Mouse (Mus musculus): ENCODE measurements around the gene Mylpf. TPM values are rescaled to one million over a fixed set of nuclear protein-coding genes. Genes with fewer than 3 reads are reported as not detected.
"Not testable (repeated sequence)": the region's sequence is repeated elsewhere in the genome, so short reads cannot be mapped to it uniquely, and the experiment has no call there.

Gene Mylpf
- 7.8 and 10.6 TPM in 2 replicates for total RNA-seq (2015)
- 6.0 and 6.8 TPM in 2 replicates for total RNA-seq (2017)

- ATAC-seq (replicated peaks; ENCODE audit: poor library complexity) = peak; percentile 76
Measured at GRCm38 (mm10) chr7:127208553-127209438, at the start of gene Mylpf. Gene Mylpf, plus strand, starts transcription at chr7:127208890.

DNA sequence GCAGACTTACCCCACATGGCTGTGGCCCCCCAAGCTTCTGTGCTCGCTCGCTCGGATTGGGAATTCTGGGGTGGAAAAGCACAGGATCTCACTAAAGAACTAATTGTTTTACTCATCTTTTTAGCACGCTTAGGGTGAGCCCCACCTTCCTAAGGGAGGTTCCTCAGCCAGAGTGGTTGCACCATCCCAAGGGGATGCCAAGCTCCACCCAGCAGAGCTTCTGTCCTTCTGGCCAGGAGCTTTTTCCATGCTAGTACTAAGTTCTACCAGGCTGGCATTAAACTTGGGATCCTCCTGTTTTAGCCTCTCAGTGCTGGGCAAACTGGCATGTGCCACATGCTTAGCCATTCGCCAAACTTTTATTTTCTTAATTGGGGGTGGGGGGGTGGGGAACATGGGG is 46.1 kb upstream of the Mylpf start:
- ATAC-seq (replicated peaks; ENCODE audit: poor library complexity) = 0 out of 2 replicates have a peak, but pooled peaks have one; percentile 41

DNA sequence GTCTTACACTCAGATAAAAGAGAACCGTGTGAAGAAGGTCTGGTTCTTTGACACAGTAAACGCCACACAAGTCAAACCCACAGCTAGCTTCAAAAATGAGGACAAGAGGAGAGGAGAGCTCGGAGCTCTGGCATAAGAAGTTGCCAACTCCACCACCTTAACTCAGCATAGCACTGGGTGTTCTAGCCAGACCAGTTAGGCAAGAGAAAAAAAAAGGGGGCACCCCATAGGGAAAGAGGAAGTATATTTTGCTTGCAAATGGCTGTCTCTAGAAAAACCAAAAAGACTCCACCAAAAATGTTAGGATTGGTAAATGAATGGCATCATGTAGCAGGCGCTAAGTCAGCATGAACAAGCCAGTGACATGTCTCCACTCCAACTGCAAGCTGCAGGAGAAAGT is 44.7 kb upstream of the Mylpf start:
- ATAC-seq (replicated peaks; ENCODE audit: poor library complexity) = no peak; the same call in 1 of the 2 replicates

GRCm38 (mm10) chr7:127165607-127166493 is 42.8 kb upstream of the Mylpf start:
- 0 out of 2 replicates have a peak, but pooled peaks have one; percentile 26 for ATAC-seq (replicated peaks; ENCODE audit: poor library complexity)

GRCm38 (mm10) chr7:127166501-127166900 is 42.2 kb upstream of the Mylpf start:
- ATAC-seq (replicated peaks; ENCODE audit: poor library complexity) = no peak

DNA sequence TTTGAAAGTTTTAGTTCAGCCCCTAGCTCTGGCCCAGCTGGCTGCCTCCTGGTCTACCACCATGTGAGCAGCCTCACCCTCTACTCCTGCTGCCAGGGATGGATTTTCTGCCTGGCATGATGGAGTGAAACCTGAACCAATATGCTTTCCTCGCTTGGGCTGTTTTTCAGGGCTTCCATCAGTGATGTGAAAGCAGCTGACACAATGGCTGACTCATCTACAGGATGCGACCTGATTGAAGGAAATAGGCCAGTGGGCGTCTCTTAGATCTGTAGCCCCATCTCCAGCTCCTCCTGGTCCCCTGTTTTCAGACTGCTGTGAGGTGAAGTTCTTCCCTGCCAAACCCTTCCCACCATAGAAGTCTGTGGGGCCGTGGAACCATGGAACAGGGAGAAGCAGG is 31.8 kb upstream of the Mylpf start:
- ATAC-seq (replicated peaks; ENCODE audit: poor library complexity) = no peak

- ATAC-seq (replicated peaks; ENCODE audit: poor library complexity) = peak; percentile 22; the same call in 1 of the 2 replicates
Measured at GRCm38 (mm10) chr7:127180783-127181182, 27.9 kb upstream of the Mylpf start.

GRCm38 (mm10) chr7:127181724-127182123 is 27.0 kb upstream of the Mylpf start:
- not testable (repeated sequence) for ATAC-seq (replicated peaks; ENCODE audit: poor library complexity)

DNA sequence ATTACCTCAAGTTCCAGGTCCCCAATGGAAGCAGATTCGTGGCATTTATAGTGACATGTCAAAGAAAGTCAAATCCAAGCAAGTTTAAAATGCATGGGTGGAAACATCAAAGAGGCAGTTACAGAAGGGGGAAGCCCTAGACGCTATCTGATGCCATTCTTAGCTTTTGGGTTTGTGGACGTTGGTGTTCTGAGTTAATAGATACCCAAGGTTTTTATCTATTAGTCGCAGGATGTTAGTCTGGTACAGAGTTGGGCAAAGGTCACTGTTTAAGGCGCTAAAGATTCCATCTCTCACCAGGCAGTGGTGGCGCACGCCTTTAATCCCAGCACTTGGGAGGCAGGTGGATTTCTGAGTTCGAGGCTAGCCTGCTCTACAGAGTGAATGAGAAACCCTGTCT is 25.3 kb upstream of the Mylpf start:
- ATAC-seq (replicated peaks; ENCODE audit: poor library complexity) = peak; percentile 77

- peak; percentile 64 for ATAC-seq (replicated peaks; ENCODE audit: poor library complexity)
Measured at GRCm38 (mm10) chr7:127183828-127184227, 24.9 kb upstream of the Mylpf start.

- no peak for ATAC-seq (replicated peaks; ENCODE audit: poor library complexity)
Measured at GRCm38 (mm10) chr7:127184720-127185119, 24.0 kb upstream of the Mylpf start.

DNA sequence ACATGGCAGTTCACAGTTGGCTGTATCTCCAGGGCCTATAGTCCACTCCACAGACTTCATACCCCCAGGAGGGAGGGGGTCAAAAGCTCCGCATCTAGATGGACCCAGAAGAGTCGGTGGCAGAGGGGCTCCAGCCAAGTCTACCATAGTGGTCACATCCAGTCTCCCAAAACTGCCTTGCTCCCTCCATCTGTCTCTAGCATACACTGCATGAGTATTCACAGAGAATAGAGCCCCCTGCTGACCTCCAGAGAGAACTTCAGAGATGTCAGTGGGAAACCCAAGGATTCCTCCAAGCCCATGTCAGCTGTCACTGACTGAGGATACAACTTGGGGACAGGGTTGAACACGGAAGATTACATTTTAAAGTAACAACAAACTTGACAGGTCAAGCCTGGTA is 23.1 kb upstream of the Mylpf start:
- peak; percentile 59 for ATAC-seq (replicated peaks; ENCODE audit: poor library complexity)

- ATAC-seq (replicated peaks; ENCODE audit: poor library complexity) = no peak
Measured at GRCm38 (mm10) chr7:127187351-127187750, 21.3 kb upstream of the Mylpf start.

DNA sequence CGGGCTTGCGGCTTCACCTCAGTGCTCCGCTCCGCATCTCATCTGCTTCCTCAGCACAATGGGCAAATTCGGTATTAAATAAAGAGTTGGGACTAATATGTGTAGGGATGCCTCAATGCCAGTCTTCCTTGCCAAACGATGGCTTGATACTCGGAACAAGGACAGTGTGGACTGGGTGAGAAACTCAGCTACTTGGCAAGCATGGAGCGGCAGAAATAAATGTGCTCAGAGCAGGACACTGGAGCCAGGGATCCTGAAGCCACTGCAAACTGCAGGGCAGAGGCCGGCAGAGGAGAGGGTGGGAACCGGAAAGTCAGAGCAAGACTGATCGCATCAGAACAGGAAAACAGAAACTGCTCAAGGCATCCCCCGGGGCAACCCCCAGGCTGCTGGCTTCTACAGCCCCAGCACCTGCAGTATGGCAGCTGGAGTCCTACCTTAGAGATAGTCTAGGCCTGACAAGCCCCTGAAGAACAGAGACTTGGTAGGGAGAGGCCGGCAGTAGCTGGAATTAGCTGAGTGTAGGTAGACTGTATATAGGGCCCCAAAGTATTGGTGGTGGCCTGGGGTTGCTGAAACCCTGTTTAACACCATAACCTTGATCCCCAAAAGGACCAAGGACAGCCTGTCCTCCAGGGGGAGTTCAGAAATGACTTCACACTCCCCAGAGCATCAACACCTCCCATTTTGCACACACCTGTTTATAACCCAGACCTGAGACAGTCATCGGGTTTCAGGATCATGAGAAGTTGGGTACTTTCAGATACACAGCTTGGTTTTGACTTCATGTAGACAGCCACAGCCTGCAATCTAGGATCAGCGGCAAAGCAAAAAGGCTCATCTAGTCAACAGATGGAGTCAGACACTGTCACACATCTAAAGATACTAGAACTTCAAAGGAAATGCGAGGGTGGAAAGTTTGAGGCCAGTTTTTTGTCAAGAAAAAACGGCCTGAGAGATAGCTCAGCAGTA is 20.1 kb upstream of the Mylpf start:
- ATAC-seq (replicated peaks; ENCODE audit: poor library complexity) = no peak

GRCm38 (mm10) chr7:127190672-127191071 is 18.0 kb upstream of the Mylpf start:
- ATAC-seq (replicated peaks; ENCODE audit: poor library complexity) = no peak

DNA sequence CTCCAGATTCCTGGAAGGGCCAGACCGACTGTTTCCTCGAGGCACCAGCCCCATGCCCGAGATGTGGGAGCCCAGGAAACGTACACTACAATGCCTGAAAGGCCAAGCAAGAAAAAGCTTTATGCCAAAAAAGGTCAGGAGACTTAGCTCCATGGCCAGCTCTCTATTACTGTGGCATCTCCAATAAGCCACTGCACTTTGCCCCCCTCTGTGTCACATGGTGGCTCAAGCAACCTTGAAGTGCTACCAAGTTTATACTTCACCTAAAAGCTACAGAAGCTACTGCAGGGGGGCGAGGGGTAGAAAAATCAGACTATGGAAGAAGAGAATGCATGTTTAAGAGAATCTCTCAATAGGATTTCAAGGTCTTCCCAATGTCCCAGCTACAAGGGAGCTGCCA is 15.7 kb upstream of the Mylpf start:
- no peak for ATAC-seq (replicated peaks; ENCODE audit: poor library complexity)

- ATAC-seq (replicated peaks; ENCODE audit: poor library complexity) = no peak
Measured at GRCm38 (mm10) chr7:127194011-127194632, 14.6 kb upstream of the Mylpf start.

DNA sequence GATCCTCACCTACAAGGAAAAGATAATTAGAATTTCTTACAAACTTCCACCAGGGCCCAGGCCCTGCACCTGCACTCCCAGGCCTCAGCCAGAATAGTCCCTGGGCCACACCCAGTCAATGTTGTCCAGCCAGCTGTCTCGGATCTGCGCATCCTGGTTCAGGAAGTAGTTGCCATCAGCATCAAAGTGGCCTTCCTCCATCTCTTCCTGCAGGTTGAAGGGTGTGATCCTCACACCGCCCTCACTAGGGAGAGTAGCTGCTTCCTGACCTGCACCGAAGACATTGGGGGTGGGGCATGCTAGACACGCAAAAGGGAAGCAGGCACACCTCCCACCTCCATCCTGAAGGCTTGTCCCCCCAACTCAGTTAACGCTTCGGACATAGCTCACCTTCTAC is 14.1 kb upstream of the Mylpf start:
- ATAC-seq (replicated peaks; ENCODE audit: poor library complexity) = no peak

GRCm38 (mm10) chr7:127195544-127196295 is 13.0 kb upstream of the Mylpf start, which contains the start of gene Cd2bp2:
Gene Cd2bp2, minus strand, starts transcription at chr7:127196050.
- ATAC-seq (replicated peaks; ENCODE audit: poor library complexity) = peak; percentile 95
